Mouse (Mus musculus) Patski (cell line): Measurements from ENCODE around the gene Msl1. TPM values are rescaled to one million over a fixed set of nuclear protein-coding genes. Genes with fewer than 3 reads are reported as not detected.

Experiments used
- ATAC-seq: fragments of 100-300 bp; one replicate; pipeline ENCODE4 v1.8.0; 2021
- CTCF ChIA-PET: fragments of 350-600 bp; sonication (Branson Sonifier 250); formaldehyde crosslinking; loops from one replicate; lab custom pipeline; 2022; ENCODE audit warnings: inconsistent platforms; lab: Charles Lee
- POLR2A ChIA-PET: fragments of 350-600 bp; sonication (Branson Sonifier 250); formaldehyde crosslinking; loops from one replicate; lab custom pipeline; 2022; ENCODE audit warnings: antibody characterized with exemption, inconsistent platforms; lab: Charles Lee
- DNase-seq: peaks from one replicate; pipeline ENCODE4 v3.0.0-alpha.2; 2011; ENCODE audit warnings: low read depth, low spot score
- H3K27me3 ChIP-seq: fragments of 371-371 bp; one replicate; pipeline ENCODE4 v1.5.1; 2021
- CTCF ChIP-seq: fragments of 100-300 bp; IDR thresholded peaks from one replicate; pipeline ENCODE4 v1.5.1; 2021
- in situ Hi-C: fragments of 300-500 bp; cut with MboI; formaldehyde crosslinking; loops from 3 replicates; pipeline ENCODE4 v1.11.1; 2018; ENCODE audit warnings: low pct_unique_long_range_greater_than_20kb, mixed read lengths
- polyA plus RNA-seq: library from polyadenylated mRNA; unstranded; gene quantifications from one replicate; pipeline ENCODE4 v1.2.3, GENCODE M21; 2021

The Msl1 gene
- polyA plus RNA-seq, 1 experiment from 2014 or later: 69.9 TPM

GRCm38 (mm10) chr11:98849196-98849894 lies 54.0 kb downstream of the Msl1 start:
- ChIA-PET POLR2A (interaction anchor here (0.6 kb wide), 1 partner anchor 9 kb away, joined by 3 read pairs; no protein-coding TSS in a partner anchor), CTCF (no interaction called here)
- H3K27me3 ChIP-seq: no peaks in the 10 kb centered on the region
- DNase-seq (no peak), ATAC-seq (no peak)
- TF ChIP-seq CTCF: no peak
- in situ Hi-C loops: no loop called here

- ATAC-seq: no peak
- no peaks in the 10 kb centered on the region for H3K27me3 ChIP-seq
- DNase-seq: no peak
- in situ Hi-C loops: loop anchor here (25.0 kb wide), 1 partner anchor 812 kb away; the partner anchor contains the start of genes Gm11555, Gm11563 and Krtap4-6
- CTCF ChIA-PET: no interaction called here
- POLR2A ChIA-PET: no interaction called here
- no peak for TF ChIP-seq CTCF
Observed at GRCm38 (mm10) chr11:98850100-98851093, 55.1 kb downstream of the Msl1 start.

- ChIA-PET CTCF (interaction anchor here (1.1 to 1.9 kb wide), 3 partner anchors 9 to 65 kb away, joined by 3 to 5 read pairs (median 4); no protein-coding TSS in a partner anchor), POLR2A (no interaction called here)
- no peak for DNase-seq
- ATAC-seq: no peak
- in situ Hi-C loops: loop anchor here (25.0 kb wide), 1 partner anchor 808 kb away; the partner anchor contains the start of genes Gm11555, Gm11563 and Krtap4-6
- no peak for TF ChIP-seq CTCF
- H3K27me3 ChIP-seq: no peaks in the 10 kb centered on the region
Observed at GRCm38 (mm10) chr11:98854116-98854515, 58.8 kb downstream of the Msl1 start.

DNA sequence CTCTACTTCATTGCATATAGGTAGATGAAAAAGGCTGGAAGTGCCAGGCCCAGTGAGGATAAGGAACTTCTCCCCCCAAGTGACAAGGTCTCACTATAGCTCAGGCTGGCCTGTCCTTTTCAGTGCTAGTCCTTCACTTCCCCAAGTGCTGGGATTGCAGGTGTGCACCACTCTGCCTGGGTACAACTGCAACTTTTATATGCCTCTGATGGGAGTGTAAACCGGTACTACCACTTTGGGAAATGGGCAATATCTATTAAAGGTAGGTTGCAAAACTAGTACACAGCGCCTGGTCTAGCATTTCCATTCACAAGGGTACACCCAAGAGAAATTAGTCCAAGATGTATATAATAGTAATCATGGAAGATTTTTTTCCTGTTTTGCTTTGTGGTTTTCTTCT lies 59.3 kb downstream of the Msl1 start:
- DNase-seq (no peak), ATAC-seq (no peak)
- no peaks in the 10 kb centered on the region for H3K27me3 ChIP-seq
- CTCF ChIA-PET: interaction anchor here (1.1 to 1.9 kb wide), 3 partner anchors 8 to 66 kb away, joined by 3 to 5 read pairs (median 4); no protein-coding TSS in a partner anchor
- no peak for TF ChIP-seq CTCF
- POLR2A ChIA-PET: no interaction called here
- in situ Hi-C loops: loop anchor here (25.0 kb wide), 1 partner anchor 808 kb away; the partner anchor contains the start of genes Gm11555, Gm11563 and Krtap4-6

Other genes starting within 250 kb of the Msl1 start
- gene Ikzf3, start 249.5 kb upstream of the Msl1 start, polyA plus RNA-seq: not detected
- 0.98 TPM for gene Zpbp2, start 244.4 kb upstream of the Msl1 start, polyA plus RNA-seq
- gene Ormdl3, start 208.1 kb upstream of the Msl1 start, polyA plus RNA-seq: 94.8 TPM
- not detected for gene Lrrc3c, start 197.2 kb upstream of the Msl1 start, polyA plus RNA-seq
- gene Gm12355, start 169.9 kb upstream of the Msl1 start, polyA plus RNA-seq: 16.4 TPM
- gene Gsdma3, start 169.2 kb upstream of the Msl1 start, polyA plus RNA-seq: not detected
- not detected for gene Gsdma2, start 148.8 kb upstream of the Msl1 start, polyA plus RNA-seq
- 0.06 TPM for gene Gsdma, start 131.2 kb upstream of the Msl1 start, polyA plus RNA-seq
- 161 TPM for gene Psmd3, start 113.0 kb upstream of the Msl1 start, polyA plus RNA-seq
- 0.62 TPM for gene Csf3, start 94.3 kb upstream of the Msl1 start, polyA plus RNA-seq
- gene Med24, start 66.1 kb upstream of the Msl1 start, polyA plus RNA-seq: 47.2 TPM
- 44.7 TPM for gene Thra, start 54.9 kb upstream of the Msl1 start, polyA plus RNA-seq
- gene Nr1d1, start 20.2 kb upstream of the Msl1 start, polyA plus RNA-seq: 37.2 TPM
- 39.4 TPM for gene Casc3, start 9.4 kb downstream of the Msl1 start, polyA plus RNA-seq
- 2.8 TPM for gene Rapgefl1, start 41.3 kb downstream of the Msl1 start, polyA plus RNA-seq
- gene Wipf2, start 68.1 kb downstream of the Msl1 start, polyA plus RNA-seq: 11.2 TPM
- gene Cdc6, start 112.3 kb downstream of the Msl1 start, polyA plus RNA-seq: 9.0 TPM
- gene Rara, start 132.3 kb downstream of the Msl1 start, polyA plus RNA-seq: 31.2 TPM
- 0.19 TPM for gene Gjd3, start 187.5 kb downstream of the Msl1 start, polyA plus RNA-seq
- gene Top2a, start 228.7 kb downstream of the Msl1 start, polyA plus RNA-seq: 139 TPM
- 3.0 TPM for gene Igfbp4, start 245.7 kb downstream of the Msl1 start, polyA plus RNA-seq